Mouse (Mus musculus) intestine, postnatal 0 days (tissue): ENCODE data around the gene Hoxc13. TPM values are rescaled to one million over a fixed set of nuclear protein-coding genes. Genes with fewer than 3 reads are reported as not detected.

Experiments
- ATAC-seq: fragments of 200-750 bp; cut with Nextera tagmentation; 2 replicates; pipeline ENCODE4 v1.8.0; 2017; ENCODE audit warnings: mild to moderate bottlenecking, moderate TSS enrichment, moderate library complexity
- H3K27ac ChIP-seq: fragments of 300-500 bp; sonication (generic); 2 replicates; pipeline ENCODE4 v1.5.1; 2014; ENCODE audit warnings: mild to moderate bottlenecking, low read depth, low read length, moderate library complexity
- H3K27me3 ChIP-seq: fragments of 300-500 bp; sonication (generic); replicated peaks from 2 replicates; pipeline ENCODE4 v1.6.1; 2014; ENCODE audit warnings: low read length, mixed read lengths; ENCODE audit not compliant: control insufficient read depth, insufficient read depth
- H3K36me3 ChIP-seq: fragments of 300-500 bp; sonication (generic); 2 replicates; pipeline ENCODE4 v1.6.1; 2014; ENCODE audit warnings: mild to moderate bottlenecking, moderate library complexity; ENCODE audit not compliant: control insufficient read depth, insufficient read depth
- H3K4me1 ChIP-seq: fragments of 300-500 bp; sonication (generic); replicated peaks from 2 replicates; pipeline ENCODE4 v1.6.1; 2014; ENCODE audit warnings: antibody characterized with exemption, low read length, mixed read lengths; ENCODE audit not compliant: control insufficient read depth, insufficient read depth
- H3K4me2 ChIP-seq: fragments of 300-500 bp; sonication (generic); replicated peaks from 2 replicates; pipeline ENCODE4 v1.6.1; 2014; ENCODE audit warnings: low read depth, mild to moderate bottlenecking, moderate library complexity
- H3K4me3 ChIP-seq: fragments of 300-500 bp; sonication (generic); 2 replicates; pipeline ENCODE4 v1.5.1; 2014; ENCODE audit warnings: low read depth, low read length
- H3K9ac ChIP-seq: fragments of 300-500 bp; sonication (generic); 2 replicates; pipeline ENCODE4 v1.6.1; 2014; ENCODE audit warnings: mild to moderate bottlenecking, low read depth, low read length
- H3K9me3 ChIP-seq: fragments of 300-500 bp; sonication (generic); 2 replicates; pipeline ENCODE4 v1.6.1; 2016; ENCODE audit warnings: mixed run types; ENCODE audit not compliant: control insufficient read depth
- CTCF ChIP-seq: sonication (generic); IDR thresholded peaks from 2 replicates; pipeline ENCODE4 v1.5.1; 2016; ENCODE audit warnings: low read depth, mild to moderate bottlenecking, control low read depth, antibody characterized with exemption, moderate library complexity
- WGBS: fragments of 180-500 bp; shearing (Covaris S2); extraction: QIAGEN DNeasy Blood & Tissue Kit; methylation state at CpG from one replicate; pipeline ENCODE4 v1.1.7; 2014; 5-methylcytosine and 5-hydroxymethylcytosine counted together
- polyA plus RNA-seq: library from polyadenylated mRNA; unstranded; fragments of >200 nt; fragmentation: Nextera tagmentation; extraction: Ambion mirVana; gene quantifications from 2 replicates; pipeline ENCODE4 v1.2.1, GENCODE M21; 2015

The Hoxc13 gene
- polyA plus RNA-seq, 1 experiment from 2014 or later: not detected

GRCm38 (mm10) chr15:102945185-102946077 is 24.5 kb downstream of the Hoxc13 start:
- Histone ChIP-seq H3K9me3 (no peaks in the 10 kb centered on the region), H3K4me1 (no peaks in the 10 kb centered on the region), H3K27me3 (peaks cover 99% of the 10 kb centered on the region), H3K9ac (no peak overlapping the region), H3K36me3 (no peaks in the 10 kb centered on the region), H3K4me2 (no peak overlapping the region), H3K27ac (no peak overlapping the region), H3K4me3 (no peak overlapping the region)
- TF ChIP-seq CTCF: no peak
- no peak for ATAC-seq
- WGBS: 13% methylated on average over 22 of the region's 22 CpGs

- Histone ChIP-seq H3K27ac (no peak overlapping the region), H3K4me3 (no peak overlapping the region), H3K36me3 (no peaks in the 10 kb centered on the region), H3K27me3 (peaks cover 98% of the 10 kb centered on the region), H3K9me3 (no peaks in the 10 kb centered on the region), H3K4me2 (no peak overlapping the region), H3K9ac (no peak overlapping the region), H3K4me1 (no peaks in the 10 kb centered on the region)
- TF ChIP-seq CTCF: no peak
- WGBS: 4% methylated on average over 9 of the region's 9 CpGs
- no peak for ATAC-seq
Observed at GRCm38 (mm10) chr15:102947276-102947675, 26.4 kb downstream of the Hoxc13 start.

- Histone ChIP-seq H3K9ac (no peak overlapping the region), H3K4me2 (no peak overlapping the region), H3K4me1 (no peaks in the 10 kb centered on the region), H3K9me3 (no peaks in the 10 kb centered on the region), H3K27me3 (peaks cover 98% of the 10 kb centered on the region), H3K36me3 (no peaks in the 10 kb centered on the region), H3K27ac (no peak overlapping the region), H3K4me3 (no peak overlapping the region)
- 22% methylated on average over 2 of the region's 2 CpGs for WGBS
- no peak for TF ChIP-seq CTCF
- ATAC-seq: no peak
Observed at GRCm38 (mm10) chr15:102948842-102949241, 27.9 kb downstream of the Hoxc13 start.

- WGBS: 2% methylated on average over 20 of the region's 20 CpGs
- no peak overlapping the region for H3K27ac ChIP-seq
- no peaks in the 10 kb centered on the region for H3K9me3 ChIP-seq
- H3K9ac ChIP-seq: no peak overlapping the region
- no peak overlapping the region for H3K4me3 ChIP-seq
- TF ChIP-seq CTCF: no peak
- no peaks in the 10 kb centered on the region for H3K36me3 ChIP-seq
- no peak for ATAC-seq
- H3K27me3 ChIP-seq: peaks cover 98% of the 10 kb centered on the region
- no peak overlapping the region for H3K4me2 ChIP-seq
- H3K4me1 ChIP-seq: no peaks in the 10 kb centered on the region
Observed at GRCm38 (mm10) chr15:102949696-102950095, 28.8 kb downstream of the Hoxc13 start.

- TF ChIP-seq CTCF: no peak
- Histone ChIP-seq H3K4me2 (no peak overlapping the region), H3K9me3 (no peaks in the 10 kb centered on the region), H3K27ac (no peak overlapping the region), H3K9ac (no peak overlapping the region), H3K27me3 (peaks cover 97% of the 10 kb centered on the region), H3K36me3 (no peaks in the 10 kb centered on the region), H3K4me1 (no peaks in the 10 kb centered on the region), H3K4me3 (no peak overlapping the region)
- ATAC-seq: no peak
- WGBS: 16% methylated on average over 2 of the region's 2 CpGs
Observed at GRCm38 (mm10) chr15:102950877-102951276, 30.0 kb downstream of the Hoxc13 start.

GRCm38 (mm10) chr15:102953561-102953960 is 32.7 kb downstream of the Hoxc13 start:
- no peak for TF ChIP-seq CTCF
- Histone ChIP-seq H3K36me3 (no peaks in the 10 kb centered on the region), H3K27ac (no peak overlapping the region), H3K9ac (no peak overlapping the region), H3K4me3 (no peak overlapping the region), H3K4me2 (no peak overlapping the region), H3K27me3 (peaks cover 97% of the 10 kb centered on the region), H3K9me3 (no peaks in the 10 kb centered on the region), H3K4me1 (no peaks in the 10 kb centered on the region)
- WGBS: 5% methylated on average over 6 of the region's 6 CpGs
- no peak for ATAC-seq
